Mouse (Mus musculus) CH12.LX (cell line): Measurements from ENCODE around the gene Zfp111.

ENCODE experiments used
- CTCF ChIP-seq, 2 experiments: IDR thresholded peaks in 1 of 2; conservative IDR thresholded peaks in 1 of 2; 2 replicates each; pipeline ENCODE4 v1.5.1; 2011 to 2012; ENCODE audit warnings: low read depth in 2 of 2, low read length in 2 of 2, improper control_type of control experiment in 1 of 2, inconsistent platforms in 1 of 2, mild to moderate bottlenecking in 1 of 2, moderate library complexity in 1 of 2
- JUND ChIP-seq: conservative IDR thresholded peaks from 2 replicates; pipeline ENCODE4 v1.6.1; 2011; ENCODE audit warnings: low read depth, low read length, improper control_type of control experiment
- MAX ChIP-seq: IDR thresholded peaks from 2 replicates; pipeline ENCODE4 v1.6.1; 2011; ENCODE audit warnings: low read length, improper control_type of control experiment
- MXI1 ChIP-seq: IDR thresholded peaks from 2 replicates; pipeline ENCODE4 v1.6.1; 2011; ENCODE audit warnings: mild to moderate bottlenecking, low read depth, low read length, improper control_type of control experiment
- ZNF384 ChIP-seq: IDR thresholded peaks from 2 replicates; pipeline ENCODE4 v1.6.1; 2012; ENCODE audit warnings: low read depth, low read length, improper control_type of control experiment, inconsistent platforms

DNA sequence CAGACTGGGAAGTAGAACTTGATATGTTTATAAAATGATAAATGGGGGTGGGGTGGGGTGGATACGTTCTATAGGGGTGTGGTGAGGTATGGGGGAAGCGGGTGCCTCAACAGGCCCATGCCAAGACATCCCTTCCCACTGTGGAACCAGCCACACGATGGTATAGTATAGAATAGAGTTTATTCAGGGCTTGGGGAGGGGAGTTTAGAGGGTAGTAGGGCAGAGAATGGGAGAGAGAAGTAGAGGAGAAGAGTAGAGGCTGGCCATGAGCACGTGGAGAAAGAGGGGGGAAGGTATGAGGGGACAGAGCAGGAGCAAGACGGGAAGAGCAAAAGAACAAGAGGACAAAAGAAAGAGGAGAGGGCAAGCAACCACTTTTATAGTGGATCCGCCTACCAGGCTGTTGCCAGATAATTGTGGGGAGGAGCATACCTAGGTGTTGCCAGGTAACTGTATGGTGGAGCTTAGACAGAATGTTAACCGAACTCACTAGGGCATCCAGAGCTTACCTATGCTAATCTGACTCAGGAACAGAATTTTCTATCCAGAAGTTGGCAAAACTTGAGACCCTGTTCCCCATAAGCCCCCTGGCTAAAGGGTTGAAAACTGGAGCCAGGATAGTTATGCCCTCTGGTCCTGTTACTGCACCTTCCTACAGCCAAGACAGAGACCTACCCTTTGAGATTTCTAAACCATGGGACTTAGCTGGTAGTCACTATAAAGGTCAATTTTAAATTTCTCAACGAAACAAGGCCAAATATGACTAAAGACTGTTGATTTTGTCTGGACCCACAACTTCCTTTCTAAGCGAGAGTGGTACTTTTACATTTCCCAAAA is 42.8 kb upstream of the Zfp111 start:
- no peak for TF ChIP-seq ZNF384
- no peak for TF ChIP-seq CTCF (conservative IDR thresholded peaks at IDR 0.05 in 1 of 2, IDR thresholded peaks at IDR 0.05 in 1 of 2; ENCODE audit: low read depth in 2 of 2, low read length in 2 of 2)
- TF ChIP-seq MXI1 = no peak
- TF ChIP-seq MAX = no peak
- TF ChIP-seq JUND = no peak
